Mouse (Mus musculus): ENCODE measurements around the gene Ttc3.

Ttc3 gene

GRCm38 (mm10) chr16:94509983-94510382 is 139.6 kb downstream of the Ttc3 start:
- DNase-seq, result no peak

- DNase-seq, result no peak
Observed at GRCm38 (mm10) chr16:94517606-94518005, 147.2 kb downstream of the Ttc3 start.

Data from cerebellum, adult 9-10 months (tissue).